Mouse (Mus musculus) heart, postnatal 0 days (tissue): Measurements from ENCODE around the gene Shc3. TPM values are rescaled to one million over a fixed set of nuclear protein-coding genes. Genes with fewer than 3 reads are reported as not detected.

Experiments used
- ATAC-seq: fragments of 200-750 bp; cut with Nextera tagmentation; 2 replicates; pipeline ENCODE4 v1.8.0; 2017; ENCODE audit warnings: low read depth, moderate number of reproducible peaks, moderate library complexity; ENCODE audit not compliant: insufficient read depth
- DNase-seq: peaks from one replicate; pipeline ENCODE4 v3.0.0-alpha.2; 2016; ENCODE audit warnings: low spot score
- H3K27ac ChIP-seq: fragments of 300-500 bp; sonication (generic); 2 replicates; pipeline ENCODE4 v1.5.1; 2014; ENCODE audit warnings: low read depth, mild to moderate bottlenecking
- H3K27me3 ChIP-seq: fragments of 300-500 bp; sonication (generic); 2 replicates; pipeline ENCODE4 v1.6.1; 2014; ENCODE audit warnings: low read length, mixed read lengths; ENCODE audit not compliant: control insufficient read depth, insufficient read depth
- H3K36me3 ChIP-seq: fragments of 300-500 bp; sonication (generic); replicated peaks from 2 replicates; pipeline ENCODE4 v1.6.1; 2014; ENCODE audit warnings: low read length, mixed read lengths; ENCODE audit not compliant: control insufficient read depth, insufficient read depth
- H3K4me1 ChIP-seq: fragments of 300-500 bp; sonication (generic); 2 replicates; pipeline ENCODE4 v1.6.1; 2014; ENCODE audit warnings: antibody characterized with exemption; ENCODE audit not compliant: control insufficient read depth, insufficient read depth
- H3K4me2 ChIP-seq: fragments of 300-500 bp; sonication (generic); 2 replicates; pipeline ENCODE4 v1.6.1; 2014; ENCODE audit warnings: low read depth, mild to moderate bottlenecking, low read length, moderate library complexity
- H3K4me3 ChIP-seq: fragments of 300-500 bp; sonication (generic); 2 replicates; pipeline ENCODE4 v1.5.1; 2014; ENCODE audit warnings: low read depth, low read length
- H3K9ac ChIP-seq: fragments of 300-500 bp; sonication (generic); replicated peaks from 2 replicates; pipeline ENCODE4 v1.6.1; 2014; ENCODE audit warnings: low read depth, low read length, mixed read lengths
- H3K9me3 ChIP-seq: fragments of 300-500 bp; sonication (generic); replicated peaks from 2 replicates; pipeline ENCODE4 v1.6.1; 2016; ENCODE audit warnings: low read length; ENCODE audit not compliant: control insufficient read depth
- CTCF ChIP-seq: IDR thresholded peaks from 2 replicates; pipeline ENCODE4 v1.5.1; 2016; ENCODE audit warnings: antibody characterized with exemption, control low read depth, low read depth
- EP300 ChIP-seq: IDR thresholded peaks from 2 replicates; pipeline ENCODE4 v1.6.1; 2016; ENCODE audit warnings: antibody characterized with exemption, low read depth
- WGBS: fragments of 180-500 bp; shearing (Covaris S2); extraction: QIAGEN DNeasy Blood & Tissue Kit; methylation state at CpG from one replicate; pipeline ENCODE4 v1.1.7; 2014; 5-methylcytosine and 5-hydroxymethylcytosine counted together
- polyA plus RNA-seq: library from polyadenylated mRNA; unstranded; fragments of >200 nt; fragmentation: Nextera tagmentation; extraction: Ambion mirVana; gene quantifications from 2 replicates; pipeline ENCODE4 v1.2.1, GENCODE M21; 2015
- total RNA-seq: library from RNA; depleted of rRNA; stranded (reverse); fragments of >200 nt; gene quantifications from 2 replicates; pipeline ENCODE4 v1.2.3, GENCODE M21; 2014; ENCODE audit warnings: low replicate concordance

The Shc3 gene
- total and polyA plus RNA-seq, 2 experiments from 2014 or later = 0.12 to 2.1 TPM

DNA sequence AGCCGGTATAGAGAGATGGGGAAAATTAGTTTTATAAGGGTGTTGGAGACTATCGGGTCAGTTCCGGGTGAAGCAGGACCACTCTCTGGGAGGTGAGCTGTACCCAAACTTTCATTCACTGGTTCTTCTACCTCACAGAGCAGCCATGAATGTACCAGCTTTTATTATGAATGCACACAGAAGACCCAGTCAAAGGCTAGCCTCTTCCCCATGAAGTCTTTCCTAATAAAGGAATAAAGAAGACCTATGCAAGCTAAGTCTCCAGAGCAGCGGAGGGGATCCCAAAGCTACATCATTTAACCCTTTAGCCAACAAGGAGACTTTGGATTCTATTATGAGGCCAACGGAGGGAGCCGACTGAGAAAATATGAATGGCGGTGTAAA lies 458 bp upstream of the Shc3 start:
- DNase-seq (no peak), ATAC-seq (no peak)
- H3K4me3 ChIP-seq = peak overlapping the region; percentile 48
- no peaks in the 10 kb centered on the region for H3K36me3 ChIP-seq
- no peak overlapping the region for H3K9ac ChIP-seq
- TF ChIP-seq EP300 (no peak), CTCF (no peak)
- WGBS = 4% methylated on average over 7 of the region's 7 CpGs
- peaks cover 20% of the 10 kb centered on the region; the same call in 1 of the 2 replicates for H3K4me1 ChIP-seq
- H3K27ac ChIP-seq = no peak overlapping the region
- H3K9me3 ChIP-seq = no peaks in the 10 kb centered on the region
- peak overlapping the region; percentile 71 for H3K4me2 ChIP-seq
- H3K27me3 ChIP-seq = peaks cover 40% of the 10 kb centered on the region

- H3K36me3 ChIP-seq = no peaks in the 10 kb centered on the region
- no peaks in the 10 kb centered on the region for H3K9me3 ChIP-seq
- peaks cover 49% of the 10 kb centered on the region for H3K27me3 ChIP-seq
- H3K9ac ChIP-seq = no peak overlapping the region
- H3K4me3 ChIP-seq = peak overlapping the region; percentile 48
- no peak for DNase-seq
- ATAC-seq = no peak
- H3K4me2 ChIP-seq = peak overlapping the region; percentile 71
- no peak for TF ChIP-seq EP300
- TF ChIP-seq CTCF = no peak
- H3K27ac ChIP-seq = no peak overlapping the region
- H3K4me1 ChIP-seq = peaks cover 20% of the 10 kb centered on the region; the same call in 1 of the 2 replicates
- WGBS = 12% methylated on average over 13 of the region's 13 CpGs
Measured at GRCm38 (mm10) chr13:51568501-51568901, 718 bp downstream of the Shc3 start.

- Histone ChIP-seq H3K9me3 (no peaks in the 10 kb centered on the region), H3K9ac (peak overlapping the region; percentile 27; the same call in 1 of the 2 replicates), H3K36me3 (no peaks in the 10 kb centered on the region), H3K27ac (no peak overlapping the region), H3K4me3 (peak overlapping the region; percentile 48), H3K4me1 (peaks cover 20% of the 10 kb centered on the region; the same call in 1 of the 2 replicates), H3K27me3 (peaks cover 55% of the 10 kb centered on the region), H3K4me2 (peak overlapping the region; percentile 71)
- TF ChIP-seq CTCF (no peak), EP300 (no peak)
- DNase-seq = no peak
- WGBS = 1% methylated on average over 38 of the region's 38 CpGs
- 0 out of 2 replicates have a peak, but pooled peaks have one; percentile 5 for ATAC-seq
Measured at GRCm38 (mm10) chr13:51567411-51567851, 1.8 kb downstream of the Shc3 start.

GRCm38 (mm10) chr13:51567078-51567395 lies 2.2 kb downstream of the Shc3 start:
- H3K27me3 ChIP-seq = peaks cover 55% of the 10 kb centered on the region
- peaks cover 20% of the 10 kb centered on the region; the same call in 1 of the 2 replicates for H3K4me1 ChIP-seq
- peak overlapping the region; percentile 27; the same call in 1 of the 2 replicates for H3K9ac ChIP-seq
- H3K4me3 ChIP-seq = peak overlapping the region; percentile 48
- no peaks in the 10 kb centered on the region for H3K36me3 ChIP-seq
- 0 out of 2 replicates have a peak, but pooled peaks have one; percentile 24 for ATAC-seq
- peak overlapping the region; percentile 71 for H3K4me2 ChIP-seq
- H3K27ac ChIP-seq = no peak overlapping the region
- no peak for TF ChIP-seq CTCF
- TF ChIP-seq EP300 = no peak
- no peaks in the 10 kb centered on the region for H3K9me3 ChIP-seq
- under 1% methylated on average over 42 of the region's 42 CpGs for WGBS
- DNase-seq = no peak

- no peak for TF ChIP-seq CTCF
- Histone ChIP-seq H3K27ac (no peak overlapping the region), H3K4me3 (peak overlapping the region; percentile 48), H3K27me3 (peaks cover 55% of the 10 kb centered on the region), H3K9me3 (no peaks in the 10 kb centered on the region), H3K9ac (peak overlapping the region; percentile 27; the same call in 1 of the 2 replicates), H3K36me3 (no peaks in the 10 kb centered on the region), H3K4me2 (peak overlapping the region; percentile 71), H3K4me1 (peaks cover 20% of the 10 kb centered on the region; the same call in 1 of the 2 replicates)
- DNase-seq (no peak), ATAC-seq (no peak)
- 13% methylated on average over 22 of the region's 22 CpGs for WGBS
Measured at GRCm38 (mm10) chr13:51566371-51567077, 2.7 kb downstream of the Shc3 start.

DNA sequence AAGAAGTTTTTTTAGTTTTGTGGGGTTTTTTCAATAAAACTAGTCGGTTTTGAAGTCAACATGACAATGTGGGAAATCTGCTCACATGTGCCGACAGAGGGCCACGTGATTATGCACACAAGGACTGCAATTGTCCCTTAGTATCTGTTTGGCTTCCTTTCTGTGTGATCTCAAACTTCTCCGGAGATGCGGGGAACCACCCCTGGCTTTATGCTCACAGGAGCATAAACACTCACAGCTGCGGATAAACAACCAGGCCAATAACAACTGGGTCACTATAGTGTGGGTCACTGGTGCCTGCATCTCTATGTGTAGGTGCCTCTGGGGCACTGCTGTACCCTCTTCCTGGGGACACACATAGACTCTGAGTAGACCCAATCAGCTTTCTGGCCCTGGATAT lies 4.5 kb downstream of the Shc3 start:
- Histone ChIP-seq H3K27ac (no peak overlapping the region), H3K4me2 (no peak overlapping the region), H3K4me3 (no peak overlapping the region), H3K9me3 (no peaks in the 10 kb centered on the region), H3K27me3 (peaks cover 55% of the 10 kb centered on the region), H3K36me3 (no peaks in the 10 kb centered on the region), H3K9ac (no peak overlapping the region), H3K4me1 (peaks cover 14% of the 10 kb centered on the region; the same call in 1 of the 2 replicates)
- ATAC-seq = no peak
- no peak for DNase-seq
- 65% methylated on average over 6 of the region's 6 CpGs for WGBS
- no peak for TF ChIP-seq EP300
